Mouse (Mus musculus): ENCODE data around the gene Tbcd.
"Not testable (repeated sequence)": the region's sequence is repeated elsewhere in the genome, so short reads cannot be mapped to it uniquely, and the experiment has no call there.

Gene Tbcd

DNA sequence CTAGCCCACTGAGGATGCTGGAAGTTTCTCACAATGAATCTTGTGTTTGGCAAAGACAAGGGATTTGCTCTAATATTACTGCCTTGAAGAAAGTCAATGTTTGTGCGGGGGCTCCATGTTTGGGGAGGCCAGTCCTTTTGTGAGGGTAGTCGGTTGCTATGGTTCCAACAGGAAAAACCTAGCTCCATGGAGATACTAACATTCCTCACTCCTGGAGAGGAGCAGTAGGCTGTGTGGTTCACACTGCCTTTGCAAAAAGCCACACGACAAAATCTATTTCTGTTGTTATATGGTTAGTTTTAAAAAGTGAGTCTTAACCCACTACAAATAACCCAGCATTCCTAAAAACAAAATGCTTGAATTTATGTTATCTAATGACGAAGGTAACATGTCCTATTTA is 201.9 kb downstream of the Tbcd start:
- no peak for DNase-seq (ENCODE audit: low spot score in 2 of 2)

- DNase-seq (ENCODE audit: low spot score in 2 of 2) = no peak
Observed at GRCm38 (mm10) chr11:121654406-121654945, 202.7 kb downstream of the Tbcd start.

GRCm38 (mm10) chr11:121655166-121655806 is 203.5 kb downstream of the Tbcd start:
- DNase-seq (ENCODE audit: low spot score in 2 of 2) = no peak

- DNase-seq (ENCODE audit: low spot score in 2 of 2) = no peak
Observed at GRCm38 (mm10) chr11:121655807-121656511, 204.2 kb downstream of the Tbcd start.

- no peak for DNase-seq (ENCODE audit: low spot score in 2 of 2)
Observed at GRCm38 (mm10) chr11:121658151-121658550, 206.4 kb downstream of the Tbcd start.

- not testable (repeated sequence) for DNase-seq (ENCODE audit: low spot score in 2 of 2)
Observed at GRCm38 (mm10) chr11:121660604-121661003, 208.9 kb downstream of the Tbcd start.

DNA sequence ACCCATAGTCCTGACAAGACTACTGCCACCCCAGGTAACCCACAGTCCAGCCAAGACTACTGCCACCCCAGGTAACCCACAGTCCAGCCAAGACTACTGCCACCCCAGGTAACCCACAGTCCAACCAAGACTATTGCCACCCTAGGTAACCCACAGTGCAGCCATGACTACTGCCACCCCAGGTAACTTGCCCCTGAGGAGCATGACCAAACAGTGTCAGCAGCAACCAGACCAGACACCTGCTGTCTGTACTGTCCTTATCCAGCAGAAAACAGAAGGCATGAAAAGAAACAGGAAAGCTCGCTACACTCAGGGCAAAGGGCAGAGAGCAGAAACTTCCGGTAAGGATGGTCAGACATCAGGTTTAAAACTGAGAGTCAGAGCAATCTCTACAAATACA is 209.4 kb downstream of the Tbcd start:
- no peak for DNase-seq (ENCODE audit: low spot score in 2 of 2)
